Mouse (Mus musculus) lung, embryonic 15.5 days (tissue): ENCODE data around the gene Ubc. TPM values are rescaled to one million over a fixed set of nuclear protein-coding genes. Genes with fewer than 3 reads are reported as not detected.
"Not testable (repeated sequence)": the region's sequence is repeated elsewhere in the genome, so short reads cannot be mapped to it uniquely, and the experiment has no call there.

Source experiments
- ATAC-seq: fragments of 200-750 bp; cut with Nextera tagmentation; 2 replicates; pipeline ENCODE4 v1.8.0; 2017; ENCODE audit warnings: moderate number of reproducible peaks, borderline replicate concordance; ENCODE audit not compliant: low FRiP score, low TSS enrichment; ENCODE audit errors: extremely low read depth
- H3K27ac ChIP-seq: fragments of 300-500 bp; sonication (generic); 2 replicates; pipeline ENCODE4 v1.5.1; 2015; ENCODE audit warnings: moderate library complexity, mild to moderate bottlenecking, inconsistent platforms
- H3K27me3 ChIP-seq: fragments of 300-500 bp; sonication (generic); 2 replicates; pipeline ENCODE4 v1.6.1; 2015; ENCODE audit warnings: inconsistent platforms
- H3K36me3 ChIP-seq: fragments of 300-500 bp; sonication (generic); 2 replicates; pipeline ENCODE4 v1.6.1; 2015; ENCODE audit warnings: inconsistent platforms
- H3K4me1 ChIP-seq: fragments of 300-500 bp; sonication (generic); 2 replicates; pipeline ENCODE4 v1.6.1; 2015; ENCODE audit warnings: inconsistent platforms
- H3K4me2 ChIP-seq: fragments of 300-500 bp; sonication (generic); 2 replicates; pipeline ENCODE4 v1.6.1; 2015; ENCODE audit warnings: inconsistent platforms, mild to moderate bottlenecking, moderate library complexity
- H3K4me3 ChIP-seq: fragments of 300-500 bp; sonication (generic); 2 replicates; pipeline ENCODE4 v1.5.1; 2015; ENCODE audit warnings: mild to moderate bottlenecking, inconsistent platforms
- H3K9ac ChIP-seq: fragments of 300-500 bp; sonication (generic); 2 replicates; pipeline ENCODE4 v1.6.1; 2015; ENCODE audit warnings: inconsistent platforms
- H3K9me3 ChIP-seq: fragments of 300-500 bp; sonication (generic); 2 replicates; pipeline ENCODE4 v1.6.1; 2016; ENCODE audit warnings: inconsistent platforms
- WGBS: fragments of 180-500 bp; shearing (Covaris S2); methylation state at CpG from one replicate; pipeline ENCODE4 v1.1.7; 2015; 5-methylcytosine and 5-hydroxymethylcytosine counted together
- polyA plus RNA-seq: library from polyadenylated mRNA; unstranded; fragments of >200 nt; fragmentation: Nextera tagmentation; extraction: Ambion mirVana; gene quantifications from 2 replicates; pipeline ENCODE4 v1.2.1, GENCODE M21; 2015

Ubc gene
- polyA plus RNA-seq, 1 experiment from 2014 or later: 1,218 TPM

- peaks cover 53% of the 10 kb centered on the region for H3K4me1 ChIP-seq
- H3K27ac ChIP-seq: peak within 1 kb of the TSS; percentile 96
- H3K27me3 ChIP-seq: no peaks in the 10 kb centered on the region
- ATAC-seq: peak; percentile 27
- no peaks in the 10 kb centered on the region for H3K9me3 ChIP-seq
- peak within 1 kb of the TSS; percentile 91 for H3K9ac ChIP-seq
- peak within 1 kb of the TSS; percentile 70 for H3K4me3 ChIP-seq
- H3K4me2 ChIP-seq: peak within 1 kb of the TSS; percentile 79
- H3K36me3 ChIP-seq: peaks cover 19% of the 10 kb centered on the region
- under 1% methylated on average over 41 of the region's 41 CpGs for WGBS
Observed at GRCm38 (mm10) chr5:125389131-125389578, 847 bp downstream of the Ubc start, which contains the start of gene Gm10382. TSS of gene Gm10382 (plus strand) at chr5:125389322.

- peaks cover 47% of the 10 kb centered on the region for H3K4me1 ChIP-seq
Observed at GRCm38 (mm10) chr5:125388358-125389092, 1.5 kb downstream of the Ubc start.

DNA sequence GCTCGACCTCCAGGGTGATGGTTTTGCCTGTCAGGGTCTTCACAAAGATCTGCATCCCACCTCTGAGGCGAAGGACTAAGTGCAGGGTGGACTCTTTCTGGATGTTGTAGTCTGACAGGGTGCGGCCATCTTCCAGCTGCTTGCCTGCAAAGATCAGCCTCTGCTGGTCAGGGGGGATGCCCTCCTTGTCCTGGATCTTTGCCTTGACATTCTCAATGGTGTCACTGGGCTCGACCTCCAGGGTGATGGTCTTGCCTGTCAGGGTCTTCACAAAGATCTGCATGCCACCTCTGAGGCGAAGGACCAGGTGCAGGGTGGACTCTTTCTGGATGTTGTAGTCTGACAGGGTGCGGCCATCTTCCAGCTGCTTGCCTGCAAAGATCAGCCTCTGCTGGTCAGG is 2.7 kb downstream of the Ubc start:
- 84% methylated on average over 5 of the region's 6 CpGs for WGBS

More at GRCm38 (mm10) chr5:125388358-125389092, 1.5 kb downstream of the Ubc start:
- peak overlapping the region; percentile 70 for H3K4me3 ChIP-seq
- H3K4me2 ChIP-seq: peak overlapping the region; percentile 79
- peak overlapping the region; percentile 96 for H3K27ac ChIP-seq
- H3K9me3 ChIP-seq: no peaks in the 10 kb centered on the region
- no peak for ATAC-seq
- peak overlapping the region; percentile 91 for H3K9ac ChIP-seq
- WGBS: 18% methylated on average over 13 of the region's 13 CpGs
- peaks cover 24% of the 10 kb centered on the region for H3K36me3 ChIP-seq
- no peaks in the 10 kb centered on the region for H3K27me3 ChIP-seq

GRCm38 (mm10) chr5:125385215-125385940 is 4.6 kb downstream of the Ubc start:
- Histone ChIP-seq H3K4me1 (peaks cover 32% of the 10 kb centered on the region), H3K27ac (no peak overlapping the region), H3K4me2 (no peak overlapping the region; the same call in 1 of the 2 replicates), H3K4me3 (peak overlapping the region; percentile 6; the same call in 1 of the 2 replicates), H3K9ac (no peak overlapping the region), H3K36me3 (peaks cover 24% of the 10 kb centered on the region), H3K9me3 (no peaks in the 10 kb centered on the region), H3K27me3 (no peaks in the 10 kb centered on the region)
- 65% methylated on average over 8 of the region's 8 CpGs for WGBS
- ATAC-seq: no peak

More for the DNA sequence above, 2.7 kb downstream of the Ubc start:
- not testable (repeated sequence) for ATAC-seq, H3K4me3 ChIP-seq, H3K27me3 ChIP-seq, H3K27ac ChIP-seq, H3K9me3 ChIP-seq, H3K4me2 ChIP-seq, H3K9ac ChIP-seq
- Histone ChIP-seq H3K36me3 (peaks cover 24% of the 10 kb centered on the region), H3K4me1 (peaks cover 44% of the 10 kb centered on the region)

GRCm38 (mm10) chr5:125384512-125385214 is 5.3 kb downstream of the Ubc start:
- Histone ChIP-seq H3K36me3 (peaks cover 24% of the 10 kb centered on the region), H3K4me2 (no peak overlapping the region; the same call in 1 of the 2 replicates)
- WGBS: 70% methylated on average over 2 of the region's 2 CpGs

GRCm38 (mm10) chr5:125383637-125384420 is 6.2 kb downstream of the Ubc start:
- Histone ChIP-seq H3K4me2 (no peak overlapping the region), H3K36me3 (peaks cover 24% of the 10 kb centered on the region), H3K27me3 (no peaks in the 10 kb centered on the region), H3K9ac (no peak overlapping the region), H3K4me1 (peaks cover 31% of the 10 kb centered on the region), H3K9me3 (no peaks in the 10 kb centered on the region), H3K27ac (no peak overlapping the region), H3K4me3 (no peak overlapping the region)
- no peak for ATAC-seq
- WGBS: 66% methylated on average over 3 of the region's 3 CpGs

More at GRCm38 (mm10) chr5:125384512-125385214, 5.3 kb downstream of the Ubc start:
- 0 out of 2 replicates have a peak overlapping the region, but pooled peaks have one; percentile 0 for H3K4me3 ChIP-seq
- H3K9ac ChIP-seq: no peak overlapping the region
- no peaks in the 10 kb centered on the region for H3K27me3 ChIP-seq
- no peaks in the 10 kb centered on the region for H3K9me3 ChIP-seq
- H3K27ac ChIP-seq: no peak overlapping the region
- H3K4me1 ChIP-seq: peaks cover 31% of the 10 kb centered on the region
- no peak for ATAC-seq

- 45% methylated on average over 6 of the region's 6 CpGs for WGBS
- Histone ChIP-seq H3K4me2 (no peak overlapping the region), H3K36me3 (peaks cover 24% of the 10 kb centered on the region), H3K9me3 (no peaks in the 10 kb centered on the region), H3K4me3 (no peak overlapping the region), H3K27me3 (no peaks in the 10 kb centered on the region), H3K9ac (no peak overlapping the region), H3K27ac (peak overlapping the region; percentile 23; the same call in 1 of the 2 replicates), H3K4me1 (peaks cover 24% of the 10 kb centered on the region)
- peak; percentile 84 for ATAC-seq
Observed at GRCm38 (mm10) chr5:125382673-125383558, 7.1 kb downstream of the Ubc start.

DNA sequence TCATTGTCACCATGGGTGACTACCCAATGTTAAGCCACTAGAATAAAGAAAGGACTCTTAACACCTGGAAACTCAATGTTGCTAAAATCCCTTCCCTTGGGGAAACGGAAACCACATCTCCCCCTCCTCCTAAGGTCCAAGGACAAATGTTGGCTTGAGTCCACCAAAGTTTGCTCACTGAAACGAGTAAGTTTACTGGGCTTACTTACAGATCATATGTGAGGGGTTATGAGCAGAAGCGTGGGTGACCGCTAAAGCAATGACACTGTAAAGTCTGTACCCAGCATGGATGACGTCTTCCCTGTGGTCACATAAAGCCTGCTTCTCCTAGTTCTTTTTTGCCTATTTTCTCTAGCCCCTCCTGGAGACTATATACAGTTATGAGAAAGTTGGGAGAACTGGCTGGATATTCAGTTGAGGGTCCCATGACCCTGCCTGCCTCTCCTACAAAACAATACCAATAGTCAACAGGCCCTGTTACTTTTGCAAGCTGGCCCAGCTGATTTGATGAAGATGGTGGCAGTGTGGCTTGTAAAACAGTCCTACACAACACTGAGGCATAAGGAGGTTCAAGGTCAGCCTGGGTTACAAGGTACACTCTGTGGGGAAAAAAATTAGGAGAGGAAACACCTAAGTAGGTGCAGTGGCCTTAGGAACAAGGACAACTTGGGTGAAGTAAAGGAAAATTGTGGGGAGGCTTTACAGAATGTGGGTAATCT is 7.9 kb downstream of the Ubc start:
- Histone ChIP-seq H3K9ac (no peak overlapping the region), H3K9me3 (no peaks in the 10 kb centered on the region), H3K27ac (no peak overlapping the region), H3K4me2 (no peak overlapping the region), H3K36me3 (peaks cover 24% of the 10 kb centered on the region), H3K27me3 (no peaks in the 10 kb centered on the region), H3K4me1 (peaks cover 24% of the 10 kb centered on the region), H3K4me3 (no peak overlapping the region)
- WGBS: 54% methylated on average over 5 of the region's 5 CpGs
- no peak for ATAC-seq

DNA sequence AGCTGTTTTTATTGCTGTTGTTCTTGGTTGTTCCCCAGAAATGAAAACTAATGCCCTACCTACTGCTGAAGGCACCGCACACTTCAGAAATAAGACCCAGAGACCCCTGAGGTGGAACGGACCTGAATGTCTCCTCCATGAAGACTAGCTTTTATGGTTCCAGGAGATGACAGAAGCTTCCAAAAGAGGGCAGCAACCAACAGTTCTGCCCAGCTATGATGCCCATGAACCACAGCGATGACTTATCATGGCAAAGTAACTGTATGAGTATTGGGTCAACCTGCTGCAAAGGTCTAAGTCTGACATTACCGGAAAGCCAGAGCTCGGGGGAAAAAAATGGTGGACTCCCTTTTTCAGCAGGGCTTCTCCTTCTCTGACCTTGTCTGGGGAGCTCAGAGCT is 11.1 kb downstream of the Ubc start:
- H3K9me3 ChIP-seq: no peaks in the 10 kb centered on the region
- 0 out of 2 replicates have a peak, but pooled peaks cover 7% of the 10 kb centered on the region for H3K4me1 ChIP-seq
- no peaks in the 10 kb centered on the region for H3K27me3 ChIP-seq
- no peak for ATAC-seq
- no peak overlapping the region for H3K27ac ChIP-seq
- H3K36me3 ChIP-seq: peaks cover 3% of the 10 kb centered on the region; the same call in 1 of the 2 replicates
- H3K4me2 ChIP-seq: no peak overlapping the region
- WGBS: 77% methylated on average over 5 of the region's 5 CpGs
- no peak overlapping the region for H3K9ac ChIP-seq
- H3K4me3 ChIP-seq: no peak overlapping the region

DNA sequence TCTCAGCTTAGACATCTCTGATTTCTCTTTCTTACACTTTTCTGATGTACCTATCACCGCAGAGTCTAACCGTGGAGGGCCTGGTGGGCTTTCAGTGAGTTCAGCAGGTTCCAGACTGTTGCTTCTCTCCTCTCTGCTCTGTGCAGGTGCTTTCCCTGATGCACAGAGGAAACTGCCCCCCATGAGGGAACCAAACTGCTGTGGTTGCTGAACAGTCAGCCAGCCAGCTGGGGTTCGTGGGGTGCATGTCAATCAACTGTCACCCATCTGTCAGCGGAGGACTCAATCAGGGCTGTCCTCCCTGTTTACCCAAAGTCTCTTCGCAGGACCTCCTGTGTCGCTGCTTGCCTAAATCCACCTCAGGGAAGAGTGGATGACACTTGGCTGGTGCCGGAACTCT is 12.8 kb downstream of the Ubc start:
- WGBS: 58% methylated on average over 7 of the region's 7 CpGs
- Histone ChIP-seq H3K9ac (no peak overlapping the region), H3K27me3 (no peaks in the 10 kb centered on the region), H3K4me2 (no peak overlapping the region), H3K4me1 (0 out of 2 replicates have a peak, but pooled peaks cover 5% of the 10 kb centered on the region), H3K36me3 (no peaks in the 10 kb centered on the region), H3K9me3 (no peaks in the 10 kb centered on the region), H3K27ac (no peak overlapping the region), H3K4me3 (no peak overlapping the region)
- no peak for ATAC-seq
